Mouse (Mus musculus): ENCODE measurements around the gene Agfg1. TPM values are rescaled to one million over a fixed set of nuclear protein-coding genes. Genes with fewer than 3 reads are reported as not detected.
"Not testable (repeated sequence)": the region's sequence is repeated elsewhere in the genome, so short reads cannot be mapped to it uniquely, and the experiment has no call there.

The Agfg1 gene
- polyA plus RNA-seq, 1 experiment from 2014 or later: 35.9 TPM

DNA sequence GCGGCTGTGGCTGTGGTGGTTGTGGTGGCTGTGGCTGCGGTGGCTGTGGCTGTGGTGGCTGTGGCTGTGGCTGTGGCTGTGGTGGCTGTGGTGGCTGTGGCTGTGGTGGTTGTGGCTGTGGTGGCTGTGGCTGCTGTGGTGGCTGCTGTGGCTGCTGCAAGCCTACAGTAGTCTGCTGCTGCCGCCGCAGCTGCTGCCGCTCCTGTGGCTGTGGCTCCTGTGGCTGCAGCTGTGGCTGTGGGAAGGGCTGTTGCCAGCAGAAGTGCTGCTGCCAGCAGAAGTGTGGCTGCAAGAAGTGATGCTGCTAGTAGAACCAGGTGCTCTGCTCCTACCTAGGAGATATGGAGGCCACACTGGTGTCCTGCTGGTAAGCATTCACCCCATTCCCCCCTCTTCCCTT is 74.2 kb downstream of the Agfg1 start:
- not testable (repeated sequence) for H3K27ac ChIP-seq; H3K27me3 ChIP-seq; H3K36me3 ChIP-seq; H3K9ac ChIP-seq (replicated peaks); H3K9me3 ChIP-seq; H3K4me3 ChIP-seq (replicated peaks); ATAC-seq (ENCODE audit: insufficient number of reproducible peaks, insufficient read depth, low FRiP score, low TSS enrichment, low read depth); H3K4me1 ChIP-seq (replicated peaks); H3K4me2 ChIP-seq
- 93% methylated on average over 5 of the region's 5 CpGs for WGBS

GRCm38 (mm10) chr1:82924650-82925049 is 85.4 kb downstream of the Agfg1 start, which contains the start of gene A030014E15Rik:
TSS of gene A030014E15Rik (plus strand) at chr1:82924917.
- Histone ChIP-seq H3K9me3 (no peaks in the 10 kb centered on the region), H3K4me2 (no peak within 1 kb of the TSS), H3K9ac (replicated peaks) (no peak within 1 kb of the TSS), H3K36me3 (no peaks in the 10 kb centered on the region), H3K27me3 (no peaks in the 10 kb centered on the region), H3K4me1 (replicated peaks) (no peaks in the 10 kb centered on the region), H3K27ac (no peak within 1 kb of the TSS), H3K4me3 (replicated peaks) (no peak within 1 kb of the TSS)
- ATAC-seq (ENCODE audit: insufficient number of reproducible peaks, insufficient read depth, low FRiP score, low TSS enrichment, low read depth): no peak
- 85% methylated on average over 6 of the region's 6 CpGs for WGBS

DNA sequence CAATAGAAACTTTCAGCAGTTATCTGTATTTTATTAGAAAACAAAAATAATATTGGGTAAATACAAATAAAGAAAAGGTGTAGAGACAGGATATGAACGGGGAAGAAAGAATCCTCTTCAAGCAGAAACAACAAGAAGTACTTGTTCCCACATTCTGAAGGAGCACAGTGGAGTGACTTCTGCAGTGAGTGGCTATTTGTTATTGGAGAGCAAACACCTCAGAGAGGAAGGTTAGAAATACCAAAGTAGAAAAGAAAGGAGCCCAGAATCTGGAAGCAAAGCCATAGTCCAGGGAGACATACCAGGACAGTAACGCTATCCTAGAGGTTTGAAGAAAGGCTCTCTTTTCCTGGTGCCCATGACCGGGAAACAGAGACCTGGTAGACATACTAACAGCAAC is 91.3 kb downstream of the Agfg1 start:
- not testable (repeated sequence) for H3K9me3 ChIP-seq; H3K4me1 ChIP-seq (replicated peaks); ATAC-seq (ENCODE audit: insufficient number of reproducible peaks, insufficient read depth, low FRiP score, low TSS enrichment, low read depth); H3K4me3 ChIP-seq (replicated peaks); H3K9ac ChIP-seq (replicated peaks); H3K36me3 ChIP-seq; H3K27me3 ChIP-seq; H3K27ac ChIP-seq; H3K4me2 ChIP-seq
- 87% methylated on average over 2 of the region's 3 CpGs for WGBS

DNA sequence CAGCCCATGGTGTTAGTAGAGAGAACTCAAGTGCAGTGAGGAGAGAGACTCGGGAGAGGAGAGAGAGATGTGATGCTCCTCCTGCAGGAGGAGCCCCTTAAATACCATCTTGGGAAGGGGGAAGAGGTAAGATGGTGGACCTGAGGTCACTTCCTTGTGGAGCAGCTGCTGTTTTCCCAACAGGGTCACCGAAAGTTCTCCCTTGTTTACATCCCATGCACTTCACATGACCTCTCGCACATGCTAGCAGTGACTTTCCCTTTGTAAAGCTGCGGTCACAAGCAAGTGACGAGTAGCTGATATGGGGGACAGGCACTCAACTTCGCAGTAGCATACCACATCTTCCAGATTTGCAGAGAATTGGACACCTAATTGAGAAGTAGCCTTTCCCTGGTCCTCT is 92.0 kb downstream of the Agfg1 start, which contains the start of gene Gm6217:
TSS of gene Gm6217 (minus strand) at position 74 of the 400 bp plus-strand sequence.
- not testable (repeated sequence) for H3K27ac ChIP-seq; ATAC-seq (ENCODE audit: insufficient number of reproducible peaks, insufficient read depth, low FRiP score, low TSS enrichment, low read depth); H3K36me3 ChIP-seq; H3K4me1 ChIP-seq (replicated peaks); H3K4me2 ChIP-seq; H3K4me3 ChIP-seq (replicated peaks); H3K9ac ChIP-seq (replicated peaks); H3K9me3 ChIP-seq; H3K27me3 ChIP-seq
- WGBS: no CpG with 5 or more reads among the region's 6 CpGs

DNA sequence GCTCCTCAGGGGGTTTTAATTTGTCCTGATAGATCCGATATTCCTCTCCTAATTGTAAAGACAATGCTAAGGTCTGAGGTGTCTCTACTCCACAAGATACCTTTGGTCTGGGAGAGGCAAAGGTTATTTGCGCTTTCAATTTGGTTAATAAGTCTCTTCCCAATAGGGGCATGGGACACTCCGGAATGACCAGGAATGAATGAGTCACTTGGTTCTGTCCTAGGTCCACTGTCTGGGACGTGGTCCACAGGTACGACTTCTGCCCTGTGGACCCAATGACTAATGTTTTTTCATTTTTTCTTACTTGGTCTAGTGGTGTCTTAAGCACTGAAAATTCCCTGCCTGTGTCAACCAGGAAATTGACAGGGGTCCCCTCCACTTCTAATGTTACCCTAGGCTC is 99.4 kb downstream of the Agfg1 start:
- H3K4me3 ChIP-seq (replicated peaks): no peak overlapping the region
- 92% methylated on average over 5 of the region's 5 CpGs for WGBS
- ATAC-seq (ENCODE audit: insufficient number of reproducible peaks, insufficient read depth, low FRiP score, low TSS enrichment, low read depth): no peak
- peaks cover 12% of the 10 kb centered on the region; the same call in 1 of the 2 replicates for H3K9me3 ChIP-seq
- H3K4me1 ChIP-seq (replicated peaks): no peaks in the 10 kb centered on the region
- H3K9ac ChIP-seq (replicated peaks): no peak overlapping the region
- H3K4me2 ChIP-seq: no peak overlapping the region
- H3K36me3 ChIP-seq: no peaks in the 10 kb centered on the region
- no peaks in the 10 kb centered on the region for H3K27me3 ChIP-seq
- H3K27ac ChIP-seq: no peak overlapping the region

GRCm38 (mm10) chr1:82942505-82942904 is 103.2 kb downstream of the Agfg1 start:
- not testable (repeated sequence) for ATAC-seq (ENCODE audit: insufficient number of reproducible peaks, insufficient read depth, low FRiP score, low TSS enrichment, low read depth); H3K9ac ChIP-seq (replicated peaks); H3K9me3 ChIP-seq; H3K27me3 ChIP-seq; H3K4me1 ChIP-seq (replicated peaks); H3K4me3 ChIP-seq (replicated peaks); H3K36me3 ChIP-seq; H3K27ac ChIP-seq; H3K4me2 ChIP-seq
- 96% methylated on average over 2 of the region's 2 CpGs for WGBS

GRCm38 (mm10) chr1:82943295-82943694 is 104.0 kb downstream of the Agfg1 start, which contains the start of gene A030003K21Rik:
TSS of gene A030003K21Rik (minus strand) at chr1:82943388.
- H3K9me3 ChIP-seq; H3K27me3 ChIP-seq; ATAC-seq (ENCODE audit: insufficient number of reproducible peaks, insufficient read depth, low FRiP score, low TSS enrichment, low read depth); H3K9ac ChIP-seq (replicated peaks); H3K4me1 ChIP-seq (replicated peaks); H3K27ac ChIP-seq; H3K4me3 ChIP-seq (replicated peaks); H3K4me2 ChIP-seq; H3K36me3 ChIP-seq: not testable (repeated sequence)
- WGBS: no CpG with 5 or more reads among the region's 6 CpGs

GRCm38 (mm10) chr1:82946029-82946428 is 106.7 kb downstream of the Agfg1 start:
- ATAC-seq (ENCODE audit: insufficient number of reproducible peaks, insufficient read depth, low FRiP score, low TSS enrichment, low read depth); H3K27me3 ChIP-seq; H3K9ac ChIP-seq (replicated peaks); H3K9me3 ChIP-seq; H3K4me2 ChIP-seq; H3K36me3 ChIP-seq; H3K4me3 ChIP-seq (replicated peaks); H3K4me1 ChIP-seq (replicated peaks); H3K27ac ChIP-seq: not testable (repeated sequence)
- WGBS: 100% methylated on average over 2 of the region's 2 CpGs

DNA sequence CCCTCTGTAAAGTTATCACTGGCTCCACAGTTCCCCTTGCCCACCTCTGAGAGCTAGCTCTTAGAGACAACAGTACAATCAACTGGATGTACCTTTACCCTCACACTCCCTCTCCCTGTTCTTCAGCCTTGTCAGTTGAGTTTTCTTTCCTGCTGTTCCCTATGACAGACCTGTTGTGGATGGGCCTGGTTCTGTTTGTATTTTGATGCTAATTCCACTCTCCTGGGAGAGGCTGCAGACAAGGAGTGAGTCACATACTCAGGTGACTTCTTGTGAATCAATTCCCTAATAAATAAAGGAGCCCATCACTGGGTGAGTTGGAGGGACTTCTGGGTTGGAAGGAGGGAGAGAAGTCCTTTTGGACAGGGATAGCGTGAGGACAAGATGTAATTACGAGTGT is 109.3 kb downstream of the Agfg1 start:
- H3K27me3 ChIP-seq: no peaks in the 10 kb centered on the region
- H3K36me3 ChIP-seq: no peaks in the 10 kb centered on the region
- no peak overlapping the region for H3K27ac ChIP-seq
- H3K9me3 ChIP-seq: no peaks in the 10 kb centered on the region
- no peak overlapping the region for H3K4me3 ChIP-seq (replicated peaks)
- 88% methylated on average over 2 of the region's 2 CpGs for WGBS
- H3K4me2 ChIP-seq: no peak overlapping the region
- ATAC-seq (ENCODE audit: insufficient number of reproducible peaks, insufficient read depth, low FRiP score, low TSS enrichment, low read depth): no peak
- H3K4me1 ChIP-seq (replicated peaks): no peaks in the 10 kb centered on the region
- no peak overlapping the region for H3K9ac ChIP-seq (replicated peaks)

Small RNA genes lying within 50 kb of the gene (microRNA-seq; reads per million reads assigned to microRNA genes)
- not detected for gene Gm22396

Other genes with a start within 250 kb of the Agfg1 start
- gene Mff, start 114.6 kb upstream of the Agfg1 start, polyA plus RNA-seq (2016; fragmentation: Nextera tagmentation; extraction: Ambion mirVana): 210 and 228 TPM in 2 replicates
- 0.23 TPM in 1 of 2 replicates, not detected in the other for gene Tm4sf20, start 71.0 kb upstream of the Agfg1 start, polyA plus RNA-seq (2016; fragmentation: Nextera tagmentation; extraction: Ambion mirVana)
- gene Gm47791, start 68.2 kb upstream of the Agfg1 start, polyA plus RNA-seq (2016; fragmentation: Nextera tagmentation; extraction: Ambion mirVana): not detected in 2 replicates
- gene A030005L19Rik, start 73.8 kb downstream of the Agfg1 start, polyA plus RNA-seq (2016; fragmentation: Nextera tagmentation; extraction: Ambion mirVana): not detected in 2 replicates
- not detected in 2 replicates for gene A030014E15Rik, start 85.4 kb downstream of the Agfg1 start, polyA plus RNA-seq (2016; fragmentation: Nextera tagmentation; extraction: Ambion mirVana)
- not detected in 2 replicates for gene Gm6217, start 91.9 kb downstream of the Agfg1 start, polyA plus RNA-seq (2016; fragmentation: Nextera tagmentation; extraction: Ambion mirVana)
- gene A030003K21Rik, start 103.9 kb downstream of the Agfg1 start, polyA plus RNA-seq (2016; fragmentation: Nextera tagmentation; extraction: Ambion mirVana): not detected in 2 replicates
- not detected in 2 replicates for gene Gm7544, start 116.5 kb downstream of the Agfg1 start, polyA plus RNA-seq (2016; fragmentation: Nextera tagmentation; extraction: Ambion mirVana)
- gene Gm47955, start 120.8 kb downstream of the Agfg1 start, polyA plus RNA-seq (2016; fragmentation: Nextera tagmentation; extraction: Ambion mirVana): not detected in 2 replicates
- gene Gm47959, start 161.1 kb downstream of the Agfg1 start, polyA plus RNA-seq (2016; fragmentation: Nextera tagmentation; extraction: Ambion mirVana): not detected in 2 replicates
- 0.19 and 0.44 TPM in 2 replicates for gene Slc19a3, start 199.0 kb downstream of the Agfg1 start, polyA plus RNA-seq (2016; fragmentation: Nextera tagmentation; extraction: Ambion mirVana)
- not detected in 2 replicates for gene Krtap28-10, start 203.0 kb downstream of the Agfg1 start, polyA plus RNA-seq (2016; fragmentation: Nextera tagmentation; extraction: Ambion mirVana)
- gene Gm47969, start 205.4 kb downstream of the Agfg1 start, polyA plus RNA-seq (2016; fragmentation: Nextera tagmentation; extraction: Ambion mirVana): not detected in 2 replicates
- not detected in 2 replicates for gene A030005K14Rik, start 219.9 kb downstream of the Agfg1 start, polyA plus RNA-seq (2016; fragmentation: Nextera tagmentation; extraction: Ambion mirVana)
- not detected in 2 replicates for gene Krtap28-13, start 221.4 kb downstream of the Agfg1 start, polyA plus RNA-seq (2016; fragmentation: Nextera tagmentation; extraction: Ambion mirVana)